Mouse (Mus musculus) retina, postnatal 7 days (tissue): Measurements from ENCODE around the gene Lman1l.

Experiments
- DNase-seq: peaks from one replicate; pipeline ENCODE4 v3.0.0-alpha.2; 2012; ENCODE audit warnings: low read depth, low spot score

Gene Lman1l

DNA sequence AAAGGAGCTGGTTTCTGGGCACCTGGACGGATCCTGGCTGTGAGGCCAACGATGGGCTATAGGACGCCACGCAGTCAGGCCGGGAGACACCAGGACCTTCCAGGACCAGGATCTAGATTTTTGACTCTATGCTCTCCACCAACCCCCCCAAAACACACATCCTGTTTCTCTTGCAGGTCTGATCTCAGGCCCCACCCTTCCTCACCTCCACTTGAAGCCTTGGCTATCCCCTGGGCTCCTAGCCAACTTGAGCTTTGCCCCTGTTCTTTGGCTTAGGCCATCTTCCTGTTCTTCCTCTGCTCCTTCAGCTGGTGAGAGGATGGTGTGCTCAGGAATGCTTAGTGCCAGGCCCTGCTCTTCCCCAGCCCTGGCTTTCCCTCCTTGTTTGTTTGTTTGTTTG is at the start of gene Lman1l:
Gene Lman1l, minus strand, starts transcription at position 101 of the 400 bp plus-strand sequence.
- DNase-seq, result no peak

- DNase-seq, result no peak
These were observed 49.0 kb upstream of the Lman1l start for GRCm38 (mm10) chr9:57669566-57669965.

- no peak for DNase-seq
These were observed 47.7 kb upstream of the Lman1l start for GRCm38 (mm10) chr9:57668277-57668676.

DNA sequence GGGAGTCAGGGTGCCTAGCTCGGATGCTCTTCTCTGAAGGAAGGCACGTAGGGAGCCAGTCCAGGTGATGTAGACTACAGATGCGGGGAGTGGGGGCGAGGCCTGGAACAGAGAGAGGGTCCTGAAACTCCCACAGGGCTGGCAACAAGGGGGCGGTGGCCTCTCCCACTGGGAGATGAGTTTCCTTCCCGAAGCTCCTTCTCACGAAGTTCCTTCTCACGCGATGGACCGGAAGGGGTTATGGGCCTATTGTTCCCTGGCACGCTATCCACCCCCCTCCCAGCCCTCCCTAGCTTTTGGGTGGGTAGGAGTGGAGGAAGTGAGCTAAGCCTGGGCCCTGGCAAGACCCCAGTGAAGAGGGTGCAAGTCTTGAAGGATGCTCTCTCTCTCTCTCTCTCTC is 47.2 kb upstream of the Lman1l start:
- DNase-seq, result no peak

- DNase-seq, result no peak
These were observed 46.6 kb upstream of the Lman1l start for GRCm38 (mm10) chr9:57667136-57667535.

GRCm38 (mm10) chr9:57666536-57666935 is 46.0 kb upstream of the Lman1l start:
- DNase-seq, result no peak

- no peak for DNase-seq
These were observed 44.0 kb upstream of the Lman1l start for GRCm38 (mm10) chr9:57664616-57665015.

DNA sequence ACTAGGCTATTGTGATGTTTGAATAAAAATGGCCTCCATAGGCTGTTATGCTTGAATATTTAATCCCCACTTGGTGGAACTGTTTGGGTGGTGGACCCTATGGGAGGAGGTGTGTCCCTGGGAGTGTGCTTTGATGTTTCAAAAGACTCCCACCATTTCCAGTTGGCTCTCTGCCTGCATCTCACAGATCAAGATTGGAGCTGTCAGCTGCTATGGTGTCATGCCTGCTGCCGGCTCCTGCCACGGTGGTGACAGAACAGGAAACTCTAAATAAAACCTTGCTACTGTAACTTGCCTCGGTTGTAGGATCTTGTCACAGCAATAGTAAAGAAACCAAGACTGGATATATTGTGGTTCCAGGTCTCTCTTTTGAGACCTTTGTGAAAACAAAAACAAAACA is 41.0 kb upstream of the Lman1l start:
- no peak for DNase-seq

- DNase-seq, result no peak
These were observed 39.9 kb upstream of the Lman1l start for GRCm38 (mm10) chr9:57660501-57660900.

GRCm38 (mm10) chr9:57659774-57660173 is 39.2 kb upstream of the Lman1l start:
- peak; percentile 73 for DNase-seq

- no peak for DNase-seq
These were observed 38.4 kb upstream of the Lman1l start for GRCm38 (mm10) chr9:57658970-57659369.

DNA sequence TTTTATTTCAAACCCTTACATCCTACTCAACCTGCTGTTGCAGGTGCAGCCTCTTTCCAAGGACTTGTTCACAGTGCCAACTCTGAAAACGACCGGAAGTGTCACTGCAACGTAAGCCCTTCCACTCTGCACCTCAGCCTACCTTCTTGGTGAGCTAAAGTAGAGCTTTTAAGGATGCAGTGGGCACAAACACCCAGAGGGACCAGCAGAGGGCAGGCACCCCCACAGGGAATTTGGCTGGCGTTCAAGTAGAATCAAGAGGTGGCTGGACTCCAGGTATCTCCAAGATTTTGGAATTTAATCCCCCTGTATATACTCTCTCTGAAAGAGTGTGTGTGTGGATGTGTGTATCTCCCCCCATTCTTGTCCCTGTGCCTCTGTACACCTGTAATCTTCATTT is 37.3 kb upstream of the Lman1l start:
- no peak for DNase-seq

DNA sequence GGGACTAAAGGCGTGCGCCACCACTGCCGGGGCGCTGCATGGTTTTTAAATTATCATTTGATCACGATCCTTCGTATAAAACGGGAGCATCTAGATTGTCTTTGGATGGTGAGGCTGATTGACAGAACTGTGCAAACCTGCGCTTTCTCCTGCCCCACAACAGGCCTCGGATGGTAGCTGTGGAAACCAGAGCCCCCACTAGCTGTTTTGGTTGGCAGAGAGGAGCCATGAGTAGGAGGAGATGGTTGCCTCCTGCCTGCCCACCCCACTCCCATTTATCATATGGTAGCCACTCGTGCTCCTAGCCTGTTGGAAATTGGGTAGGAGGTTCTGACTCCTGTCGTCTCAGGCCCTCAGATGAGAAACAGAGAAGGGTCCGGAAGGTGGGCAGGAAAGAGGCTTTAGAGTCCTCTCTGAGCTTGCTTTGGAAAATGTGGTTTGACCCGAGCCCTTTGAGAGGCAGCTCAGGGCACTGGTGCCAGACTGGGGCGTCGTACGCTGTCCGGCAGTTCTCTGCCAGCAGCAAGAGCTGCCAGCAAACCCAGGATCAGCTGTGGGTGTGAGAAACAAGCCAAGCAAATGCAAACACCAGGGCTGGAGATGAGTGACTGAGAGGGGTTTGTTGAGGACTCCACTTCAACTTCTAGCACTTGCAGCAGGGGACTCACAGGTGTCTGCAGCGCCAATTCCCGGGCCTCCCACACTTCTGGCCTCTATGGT is 36.2 kb upstream of the Lman1l start:
- no peak for DNase-seq

DNA sequence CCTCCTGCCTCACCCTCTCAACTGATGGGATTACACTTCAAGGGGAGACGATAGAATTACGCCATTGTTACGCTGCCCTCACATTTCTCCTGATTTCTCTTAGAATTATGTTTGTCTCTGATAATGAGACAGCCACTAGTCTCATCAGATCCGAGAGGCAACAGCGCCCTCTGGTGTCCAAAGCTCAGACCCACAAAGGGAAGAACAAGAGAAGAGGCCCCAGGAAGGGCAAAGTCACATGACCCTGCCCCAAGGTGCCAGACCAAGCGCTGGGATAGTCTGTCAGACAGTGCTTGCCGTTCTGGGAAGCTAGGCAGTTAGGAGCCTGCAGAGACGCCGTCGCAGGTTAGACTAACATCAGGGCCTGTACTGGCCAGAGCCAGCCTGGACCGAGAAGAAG is 35.2 kb upstream of the Lman1l start:
- DNase-seq, result peak; percentile 95

DNA sequence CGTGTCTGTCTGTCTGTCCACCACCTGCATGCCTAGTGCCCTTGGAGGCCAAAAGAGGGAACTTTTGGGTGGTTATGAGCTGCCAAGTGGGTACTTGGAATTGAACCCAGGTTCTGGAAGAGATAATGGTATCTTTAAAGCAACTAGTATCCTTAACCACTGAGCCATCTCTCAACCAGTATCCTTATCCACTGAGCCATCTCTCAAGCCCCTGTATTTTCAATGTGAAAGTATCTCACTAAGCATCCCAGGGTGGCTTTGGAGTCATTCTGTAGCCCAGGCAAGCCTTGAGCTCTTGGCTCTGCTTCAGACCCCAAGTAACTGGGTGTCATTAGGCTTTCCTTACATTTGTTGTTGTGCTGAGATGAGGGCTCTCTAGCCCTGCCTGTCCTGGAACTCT is 34.4 kb upstream of the Lman1l start:
- DNase-seq, result no peak

GRCm38 (mm10) chr9:57653283-57653682 is 32.7 kb upstream of the Lman1l start, which contains the start of gene Csk:
Gene Csk (minus strand): TSS chr9:57653631.
- no peak for DNase-seq

DNA sequence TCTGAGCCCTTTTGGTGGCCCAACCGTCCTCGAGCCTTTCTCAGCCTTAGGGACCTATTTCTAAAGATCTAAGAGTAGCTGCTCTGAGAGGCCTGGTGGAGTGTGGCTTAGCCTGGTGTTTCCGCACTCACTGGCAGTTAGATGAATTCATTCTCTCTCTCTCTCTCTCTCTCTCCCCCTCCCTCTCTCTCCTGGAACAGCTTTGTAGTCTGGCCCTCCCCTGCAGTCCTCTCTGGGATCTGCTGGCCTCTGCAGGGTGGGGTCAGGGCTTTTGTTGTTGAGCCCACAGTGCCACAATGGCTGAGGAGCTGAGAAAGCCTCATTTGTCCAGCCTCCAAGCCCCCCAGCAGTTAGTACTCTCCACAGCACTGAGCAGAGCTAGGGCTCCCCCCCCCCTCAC is 32.3 kb upstream of the Lman1l start:
- no peak for DNase-seq

- DNase-seq, result no peak
These were observed 31.8 kb upstream of the Lman1l start for GRCm38 (mm10) chr9:57652351-57652750.

DNA sequence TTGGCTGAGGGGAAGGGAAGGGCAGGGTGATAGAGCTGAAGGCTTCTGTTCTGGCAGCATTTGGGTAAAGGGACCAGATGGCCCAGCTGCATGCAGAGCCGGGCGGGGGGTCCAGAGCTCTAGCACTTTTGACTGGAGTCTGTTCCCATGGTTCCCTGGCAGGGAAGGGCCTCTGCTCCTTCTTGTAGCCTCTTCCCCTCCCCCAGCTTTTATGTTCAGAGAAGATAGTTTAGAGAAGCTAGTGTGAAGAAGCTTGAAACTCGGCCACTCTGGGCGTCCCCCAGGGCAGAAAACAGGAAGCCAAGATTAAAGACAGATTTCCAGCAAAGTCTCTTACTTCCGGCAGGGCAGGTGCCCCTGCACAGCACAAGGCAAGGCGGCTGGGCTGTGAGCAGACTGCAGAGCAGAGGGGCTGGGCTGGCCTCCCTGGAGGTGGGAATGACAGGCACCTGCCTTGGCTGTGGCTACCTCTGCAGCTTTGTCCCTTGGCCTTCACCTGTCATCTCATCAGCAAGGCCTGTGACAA is 30.3 kb upstream of the Lman1l start:
- DNase-seq, result no peak

GRCm38 (mm10) chr9:57650130-57650785 is 29.7 kb upstream of the Lman1l start:
- DNase-seq, result no peak

GRCm38 (mm10) chr9:57647286-57648108 is 26.9 kb upstream of the Lman1l start:
- no peak for DNase-seq

DNA sequence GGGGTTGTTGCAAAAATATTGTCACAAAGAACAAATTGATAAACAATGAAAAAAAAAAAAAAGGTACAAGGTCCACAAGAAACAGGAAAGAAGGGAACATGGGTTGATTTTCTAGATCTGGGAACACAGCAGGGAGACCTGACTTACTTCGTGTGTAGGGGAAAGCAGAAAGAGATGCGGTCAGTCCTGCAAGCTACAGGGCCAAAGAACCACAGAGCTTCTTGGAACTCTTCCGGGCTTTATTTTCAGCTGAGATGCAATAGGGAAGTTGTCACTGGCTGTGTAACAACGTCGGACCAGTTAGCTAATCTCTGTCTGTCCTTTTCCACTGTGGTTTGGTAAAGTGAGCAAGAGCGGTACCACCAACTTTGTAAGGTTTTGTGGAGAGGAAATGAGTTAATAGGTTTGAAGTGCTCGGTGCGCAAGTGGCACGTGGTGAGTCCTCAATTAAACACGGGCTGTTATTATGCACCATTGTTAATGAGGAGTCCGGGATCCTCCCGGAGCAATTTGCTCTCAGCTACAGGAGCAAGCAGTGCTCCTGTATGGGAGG is 26.1 kb upstream of the Lman1l start:
- no peak for DNase-seq
